Mouse (Mus musculus): ENCODE measurements around the gene Tex21.
"Not testable (repeated sequence)": the region's sequence is repeated elsewhere in the genome, so short reads cannot be mapped to it uniquely, and the experiment has no call there.

Tex21 gene

GRCm38 (mm10) chr12:76260673-76261072, 14.1 kb upstream of the Tex21 start:
- DNase-seq (ENCODE audit: low spot score), result no peak

GRCm38 (mm10) chr12:76256114-76256843, 9.7 kb upstream of the Tex21 start:
- no peak for DNase-seq (ENCODE audit: low spot score)

GRCm38 (mm10) chr12:76255499-76255875, 8.9 kb upstream of the Tex21 start:
- no peak for DNase-seq (ENCODE audit: low spot score)

GRCm38 (mm10) chr12:76254725-76255498, 8.4 kb upstream of the Tex21 start, which contains the start of gene Mthfd1:
Gene Mthfd1 (plus strand): TSS chr12:76255298.
- DNase-seq (ENCODE audit: low spot score), result peak; percentile 83

- no peak for DNase-seq (ENCODE audit: low spot score)
Observed at GRCm38 (mm10) chr12:76253991-76254390, 7.4 kb upstream of the Tex21 start.

GRCm38 (mm10) chr12:76253591-76253990, 7.0 kb upstream of the Tex21 start:
- DNase-seq (ENCODE audit: low spot score), result no peak

GRCm38 (mm10) chr12:76253090-76253489, 6.5 kb upstream of the Tex21 start:
- no peak for DNase-seq (ENCODE audit: low spot score)

GRCm38 (mm10) chr12:76244981-76245380, 1.6 kb downstream of the Tex21 start:
- DNase-seq (ENCODE audit: low spot score), result no peak

GRCm38 (mm10) chr12:76241833-76242232, 4.7 kb downstream of the Tex21 start:
- DNase-seq (ENCODE audit: low spot score), result no peak

GRCm38 (mm10) chr12:76241084-76241483, 5.5 kb downstream of the Tex21 start:
- no peak for DNase-seq (ENCODE audit: low spot score)

- no peak for DNase-seq (ENCODE audit: low spot score)
Observed at GRCm38 (mm10) chr12:76240670-76241069, 5.9 kb downstream of the Tex21 start.

- DNase-seq (ENCODE audit: low spot score), result no peak
Observed at GRCm38 (mm10) chr12:76239839-76240571, 6.5 kb downstream of the Tex21 start.

- no peak for DNase-seq (ENCODE audit: low spot score)
Observed at GRCm38 (mm10) chr12:76239145-76239838, 7.3 kb downstream of the Tex21 start.

GRCm38 (mm10) chr12:76235253-76235652, 11.3 kb downstream of the Tex21 start:
- no peak for DNase-seq (ENCODE audit: low spot score)

GRCm38 (mm10) chr12:76230644-76231043, 15.9 kb downstream of the Tex21 start:
- no peak for DNase-seq (ENCODE audit: low spot score)

GRCm38 (mm10) chr12:76222104-76222503, 24.4 kb downstream of the Tex21 start:
- DNase-seq (ENCODE audit: low spot score), result not testable (repeated sequence)

GRCm38 (mm10) chr12:76216716-76217115, 29.8 kb downstream of the Tex21 start:
- DNase-seq (ENCODE audit: low spot score), result no peak

- DNase-seq (ENCODE audit: low spot score), result no peak
Observed at GRCm38 (mm10) chr12:76215121-76215520, 31.4 kb downstream of the Tex21 start.

- DNase-seq (ENCODE audit: low spot score), result no peak
Observed at GRCm38 (mm10) chr12:76209429-76209974, 37.0 kb downstream of the Tex21 start.

GRCm38 (mm10) chr12:76200326-76200725, 46.2 kb downstream of the Tex21 start:
- no peak for DNase-seq (ENCODE audit: low spot score)

- DNase-seq (ENCODE audit: low spot score), result no peak
Observed at GRCm38 (mm10) chr12:76197071-76197470, 49.5 kb downstream of the Tex21 start.

GRCm38 (mm10) chr12:76196709-76197054, 49.9 kb downstream of the Tex21 start:
- peak; percentile 79 for DNase-seq (ENCODE audit: low spot score)
